Mouse (Mus musculus) MEL (cell line): ENCODE measurements at regions not wholly inside any gene's neighbourhood (a gene's known extent, or its start where the extent isn't known, plus 50 kb on each side); places are given as distances from the start of the nearest gene placed in this dataset.

Experiments used
- DNase-seq: peaks from one replicate; pipeline ENCODE4 v3.0.0; 2011; ENCODE audit warnings: low read depth, low spot score
- H3K27ac ChIP-seq: 2 replicates; pipeline ENCODE4 v1.5.1; 2012; ENCODE audit warnings: low read depth, mild to moderate bottlenecking, control low read depth, low read length, moderate library complexity; ENCODE audit not compliant: control insufficient read depth
- H3K27me3 ChIP-seq, 2 experiments: fragments of 150-350 bp in 1 of 2; sonication (generic) in 1 of 2; 2 replicates each; pipeline ENCODE4 v1.6.1; 2012; ENCODE audit warnings: low read length in 2 of 2, mild to moderate bottlenecking in 2 of 2, improper control_type of control experiment in 1 of 2, moderate library complexity in 1 of 2; ENCODE audit not compliant: insufficient read depth in 2 of 2, control insufficient read depth in 1 of 2
- H3K36me3 ChIP-seq, 2 experiments: 2 replicates each; pipeline ENCODE4 v1.6.1; 2012 to 2014; ENCODE audit warnings: low read length in 2 of 2, improper control_type of control experiment in 1 of 2, inconsistent platforms in 1 of 2, mild to moderate bottlenecking in 1 of 2; ENCODE audit not compliant: insufficient read depth in 2 of 2, control insufficient read depth in 1 of 2
- H3K4me1 ChIP-seq, 2 experiments: fragments of 150-350 bp in 1 of 2; sonication (generic) in 1 of 2; 2 replicates each; pipeline ENCODE4 v1.6.1; 2012; ENCODE audit warnings: low read length in 2 of 2, improper control_type of control experiment in 1 of 2, mild to moderate bottlenecking in 1 of 2; ENCODE audit not compliant: insufficient read depth in 2 of 2, control insufficient read depth in 1 of 2
- H3K4me3 ChIP-seq, 2 experiments: fragments of 150-350 bp in 1 of 2; sonication (generic) in 1 of 2; 2 replicates each; pipeline ENCODE4 v1.5.1; 2012; ENCODE audit warnings: low read depth in 2 of 2, low read length in 2 of 2, mild to moderate bottlenecking in 2 of 2, moderate library complexity in 2 of 2, control low read depth in 1 of 2, improper control_type of control experiment in 1 of 2; ENCODE audit not compliant: control insufficient read depth in 1 of 2, insufficient read depth in 1 of 2
- H3K79me2 ChIP-seq: 2 replicates; pipeline ENCODE4 v1.6.1; 2012; ENCODE audit warnings: mild to moderate bottlenecking, low read length, moderate library complexity; ENCODE audit not compliant: control insufficient read depth, poor library complexity, insufficient read depth
- H3K9ac ChIP-seq: 2 replicates; pipeline ENCODE4 v1.6.1; 2012; ENCODE audit warnings: low read depth, mild to moderate bottlenecking, control low read depth, low read length, moderate library complexity; ENCODE audit not compliant: control insufficient read depth, poor library complexity, severe bottlenecking
- H3K9me3 ChIP-seq: fragments of 150-350 bp; sonication (generic); replicated peaks from 2 replicates; pipeline ENCODE4 v1.6.1; 2012; ENCODE audit warnings: mild to moderate bottlenecking, low read length, improper control_type of control experiment, moderate library complexity; ENCODE audit not compliant: insufficient read depth
- BHLHE40 ChIP-seq: IDR thresholded peaks from 2 replicates; pipeline ENCODE4 v1.6.1; 2012; ENCODE audit warnings: low read depth, mild to moderate bottlenecking, inconsistent platforms, low read length, improper control_type of control experiment, borderline replicate concordance
- E2F4 ChIP-seq: IDR thresholded peaks from 2 replicates; pipeline ENCODE4 v1.6.1; 2011; ENCODE audit warnings: low read depth, low read length, improper control_type of control experiment, borderline replicate concordance
- EP300 ChIP-seq, 2 experiments: IDR thresholded peaks; 2 replicates each; pipeline ENCODE4 v1.6.1; 2011; ENCODE audit warnings: improper control_type of control experiment in 2 of 2, low read length in 2 of 2, low read depth in 1 of 2, mild to moderate bottlenecking in 1 of 2
- ETS1 ChIP-seq: IDR thresholded peaks from 2 replicates; pipeline ENCODE4 v1.6.1; 2012; ENCODE audit warnings: low read depth, mild to moderate bottlenecking, inconsistent platforms, low read length, improper control_type of control experiment, moderate library complexity
- GABPA ChIP-seq: IDR thresholded peaks from 2 replicates; pipeline ENCODE4 v1.6.1; 2012; ENCODE audit warnings: low read depth, mild to moderate bottlenecking, inconsistent platforms, low read length, improper control_type of control experiment, moderate library complexity
- HCFC1 ChIP-seq: IDR thresholded peaks from 2 replicates; pipeline ENCODE4 v1.6.1; 2012; ENCODE audit warnings: low read depth, mild to moderate bottlenecking, inconsistent platforms, low read length, improper control_type of control experiment, moderate library complexity
- KAT2A ChIP-seq: conservative IDR thresholded peaks from 2 replicates; pipeline ENCODE4 v1.6.1; 2012; ENCODE audit warnings: low read depth, low read length, improper control_type of control experiment, inconsistent platforms
- MAFK ChIP-seq: IDR thresholded peaks from 2 replicates; pipeline ENCODE4 v1.6.1; 2011; ENCODE audit warnings: low read depth, mild to moderate bottlenecking, low read length, improper control_type of control experiment, borderline replicate concordance
- MXI1 ChIP-seq: IDR thresholded peaks from 2 replicates; pipeline ENCODE4 v1.6.1; 2011; ENCODE audit warnings: mild to moderate bottlenecking, low read depth, low read length, improper control_type of control experiment
- NRF1 ChIP-seq: IDR thresholded peaks from 2 replicates; pipeline ENCODE4 v1.6.1; 2014; ENCODE audit warnings: low read depth, mild to moderate bottlenecking, inconsistent platforms, low read length, improper control_type of control experiment, moderate library complexity; ENCODE audit not compliant: poor library complexity, insufficient read depth, severe bottlenecking
- SIN3A ChIP-seq: IDR thresholded peaks from 2 replicates; pipeline ENCODE4 v1.6.1; 2012; ENCODE audit warnings: low read length, improper control_type of control experiment, inconsistent platforms
- TAL1 ChIP-seq: IDR thresholded peaks from 2 replicates; pipeline ENCODE4 v1.6.1; 2012; ENCODE audit warnings: mild to moderate bottlenecking, inconsistent platforms, low read length, moderate library complexity, mixed read lengths
- UBTF ChIP-seq: IDR thresholded peaks from 2 replicates; pipeline ENCODE4 v1.6.1; 2012; ENCODE audit warnings: low read depth, mild to moderate bottlenecking, inconsistent platforms, low read length, improper control_type of control experiment, moderate library complexity, borderline replicate concordance; ENCODE audit not compliant: insufficient read depth
- USF1 ChIP-seq: IDR thresholded peaks from 2 replicates; pipeline ENCODE4 v1.6.1; 2014; ENCODE audit warnings: low read depth, mild to moderate bottlenecking, inconsistent platforms, low read length, improper control_type of control experiment, moderate library complexity
- USF2 ChIP-seq, 2 experiments: IDR thresholded peaks; 2 replicates each; pipeline ENCODE4 v1.6.1; 2011 to 2012; ENCODE audit warnings: improper control_type of control experiment in 2 of 2, low read length in 2 of 2, borderline replicate concordance in 1 of 2, inconsistent platforms in 1 of 2, low read depth in 1 of 2, mild to moderate bottlenecking in 1 of 2; ENCODE audit not compliant: insufficient read depth in 1 of 2
- ZC3H11A ChIP-seq: IDR thresholded peaks from 2 replicates; pipeline ENCODE4 v1.6.1; 2012; ENCODE audit warnings: low read depth, mild to moderate bottlenecking, inconsistent platforms, low read length, improper control_type of control experiment
- ZKSCAN1 ChIP-seq: IDR thresholded peaks from 2 replicates; pipeline ENCODE4 v1.6.1; 2012; ENCODE audit warnings: low read depth, mild to moderate bottlenecking, inconsistent platforms, low read length, improper control_type of control experiment, moderate library complexity
- ZMIZ1 ChIP-seq: IDR thresholded peaks from 2 replicates; pipeline ENCODE4 v1.6.1; 2012; ENCODE audit warnings: low read depth, mild to moderate bottlenecking, inconsistent platforms, low read length, improper control_type of control experiment, moderate library complexity
- ZNF384 ChIP-seq: IDR thresholded peaks from 2 replicates; pipeline ENCODE4 v1.6.1; 2012; ENCODE audit warnings: low read depth, mild to moderate bottlenecking, inconsistent platforms, low read length, improper control_type of control experiment

- no peak overlapping the region for H3K27ac ChIP-seq
- TF ChIP-seq ZMIZ1 = no peak
- TF ChIP-seq SIN3A = no peak
- TF ChIP-seq MXI1 = no peak
- no peak for TF ChIP-seq ETS1
- no peak for TF ChIP-seq USF2 (IDR thresholded peaks at IDR 0.05; ENCODE audit: borderline replicate concordance in 1 of 2, insufficient read depth in 1 of 2, low read depth in 1 of 2, low read length in 2 of 2)
- TF ChIP-seq ZC3H11A = no peak
- TF ChIP-seq HCFC1 = no peak
- TF ChIP-seq TAL1 = no peak
- TF ChIP-seq BHLHE40 = no peak
- TF ChIP-seq EP300 (IDR thresholded peaks at IDR 0.05; ENCODE audit: low read depth in 1 of 2, low read length in 2 of 2) = no peak
- no peak for TF ChIP-seq USF1
- no peak for TF ChIP-seq E2F4
- TF ChIP-seq KAT2A = no peak
- no peak for TF ChIP-seq UBTF
- no peak for TF ChIP-seq ZNF384
- TF ChIP-seq, all 39 proteins: peak for 0
- Histone ChIP-seq H3K4me3 (no peak overlapping the region), H3K4me1 (no peaks in the 10 kb centered on the region), H3K27me3 (no peaks in the 10 kb centered on the region), H3K79me2 (no peaks in the 10 kb centered on the region), H3K9ac (no peak overlapping the region), H3K36me3 (no peaks in the 10 kb centered on the region), H3K9me3 (no peaks in the 10 kb centered on the region)
- DNase-seq = no peak
These were observed 87.7 kb upstream of the Gm9747 start for GRCm38 (mm10) chr1:82145256-82145655.

- no peak for TF ChIP-seq BHLHE40
- no peak for TF ChIP-seq TAL1
- no peak for TF ChIP-seq NRF1
- no peak for TF ChIP-seq ZKSCAN1
- TF ChIP-seq GABPA = no peak
- TF ChIP-seq MAFK = no peak
- TF ChIP-seq, all 39 proteins: peak for 0
- no peaks in the 10 kb centered on the region for H3K27me3 ChIP-seq
- H3K36me3 ChIP-seq = no peaks in the 10 kb centered on the region
- no peak overlapping the region for H3K9ac ChIP-seq
- H3K4me3 ChIP-seq = no peak overlapping the region
- no peaks in the 10 kb centered on the region for H3K79me2 ChIP-seq
- no peaks in the 10 kb centered on the region for H3K9me3 ChIP-seq
- H3K4me1 ChIP-seq = no peaks in the 10 kb centered on the region
- no peak for DNase-seq
- no peak overlapping the region for H3K27ac ChIP-seq
These were observed 82.4 kb upstream of the Gm9747 start for GRCm38 (mm10) chr1:82150219-82151128.
